Mouse (Mus musculus): ENCODE measurements around the gene Cdkn2c. TPM values are rescaled to one million over a fixed set of nuclear protein-coding genes. Genes with fewer than 3 reads are reported as not detected.

Cdkn2c gene
- polyA plus RNA-seq, 1 experiment = 13.1 TPM

- no peak for TF ChIP-seq POLR2A (IDR thresholded peaks at IDR 0.05; ENCODE audit: borderline replicate concordance, extremely low read depth, low read depth, low read length)
- no peak for TF ChIP-seq CTCF (IDR thresholded peaks at IDR 0.05; ENCODE audit: insufficient read depth, low read length)
- no peak for DNase-seq
- no peak overlapping the region for H3K4me3 ChIP-seq (replicated peaks; ENCODE audit: extremely low read depth, low read depth, low read length)
- no peaks in the 10 kb centered on the region; the same call in 1 of the 2 replicates for H3K4me1 ChIP-seq (ENCODE audit: control insufficient read depth, insufficient read depth, low read length)
- 70% methylated on average over 1 of the region's 1 CpGs for WGBS
Measured at GRCm38 (mm10) chr4:109671941-109672340, 5.0 kb upstream of the Cdkn2c start.

DNA sequence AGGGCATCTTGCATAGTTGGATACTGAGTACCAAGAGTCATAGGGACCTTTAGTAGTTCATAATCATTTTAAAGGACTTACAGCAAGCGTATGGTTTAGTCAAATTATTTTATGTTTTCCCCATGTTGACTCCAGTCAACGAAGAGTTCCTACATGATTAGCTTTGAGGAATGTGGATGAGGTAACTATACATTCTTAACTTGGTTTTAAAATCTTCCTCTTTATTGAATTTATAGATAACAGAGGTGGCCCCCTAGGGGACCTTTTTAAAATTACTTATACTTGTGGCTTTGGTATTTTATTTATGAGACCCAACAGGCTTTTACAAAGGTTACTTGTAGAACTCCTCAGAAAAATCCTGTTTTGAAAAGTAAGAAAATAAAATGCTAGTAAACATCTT is 3.2 kb upstream of the Cdkn2c start:
- DNase-seq = no peak
- no peak for TF ChIP-seq CTCF (IDR thresholded peaks at IDR 0.05; ENCODE audit: insufficient read depth, low read length)
- TF ChIP-seq POLR2A (IDR thresholded peaks at IDR 0.05; ENCODE audit: borderline replicate concordance, extremely low read depth, low read depth, low read length) = no peak
- Histone ChIP-seq H3K4me1 (ENCODE audit: control insufficient read depth, insufficient read depth, low read length) (no peaks in the 10 kb centered on the region; the same call in 1 of the 2 replicates), H3K4me3 (replicated peaks; ENCODE audit: extremely low read depth, low read depth, low read length) (no peak overlapping the region)
- 42% methylated on average over 2 of the region's 2 CpGs for WGBS

DNA sequence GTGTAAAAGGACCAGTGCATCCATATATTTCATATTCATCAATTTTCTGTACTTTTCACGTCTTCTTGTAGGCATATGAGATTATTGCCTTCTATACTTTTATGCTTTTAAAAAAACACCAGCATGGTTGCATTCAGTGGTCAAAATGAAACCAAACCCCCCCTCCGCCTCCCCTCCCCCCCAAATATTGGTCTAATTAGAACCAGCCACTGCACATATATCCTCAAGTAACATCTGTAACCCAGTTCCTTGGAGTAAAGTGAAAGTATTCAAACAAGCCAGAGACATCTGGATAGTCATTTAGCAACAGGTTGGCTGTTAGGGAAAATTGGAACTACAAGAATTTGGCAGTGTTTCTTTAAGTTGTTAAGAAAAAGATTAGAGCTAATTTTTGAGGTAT is 529 bp upstream of the Cdkn2c start:
- 49% methylated on average over 2 of the region's 2 CpGs for WGBS
- H3K4me3 ChIP-seq (replicated peaks; ENCODE audit: extremely low read depth, low read depth, low read length) = no peak overlapping the region
- no peak for TF ChIP-seq CTCF (IDR thresholded peaks at IDR 0.05; ENCODE audit: insufficient read depth, low read length)
- no peak for TF ChIP-seq POLR2A (IDR thresholded peaks at IDR 0.05; ENCODE audit: borderline replicate concordance, extremely low read depth, low read depth, low read length)
- peaks cover 3% of the 10 kb centered on the region for H3K4me1 ChIP-seq (ENCODE audit: control insufficient read depth, insufficient read depth, low read length)
- DNase-seq = no peak

GRCm38 (mm10) chr4:109665982-109666460 is 968 bp downstream of the Cdkn2c start:
- TF ChIP-seq CTCF (IDR thresholded peaks at IDR 0.05; ENCODE audit: insufficient read depth, low read length) = no peak
- TF ChIP-seq POLR2A (IDR thresholded peaks at IDR 0.05; ENCODE audit: borderline replicate concordance, extremely low read depth, low read depth, low read length) = no peak
- H3K4me1 ChIP-seq (ENCODE audit: control insufficient read depth, insufficient read depth, low read length) = peaks cover 3% of the 10 kb centered on the region
- H3K4me3 ChIP-seq (replicated peaks; ENCODE audit: extremely low read depth, low read depth, low read length) = peak overlapping the region; percentile 68
- DNase-seq = peak; percentile 75
- under 1% methylated on average over 49 of the region's 49 CpGs for WGBS

DNA sequence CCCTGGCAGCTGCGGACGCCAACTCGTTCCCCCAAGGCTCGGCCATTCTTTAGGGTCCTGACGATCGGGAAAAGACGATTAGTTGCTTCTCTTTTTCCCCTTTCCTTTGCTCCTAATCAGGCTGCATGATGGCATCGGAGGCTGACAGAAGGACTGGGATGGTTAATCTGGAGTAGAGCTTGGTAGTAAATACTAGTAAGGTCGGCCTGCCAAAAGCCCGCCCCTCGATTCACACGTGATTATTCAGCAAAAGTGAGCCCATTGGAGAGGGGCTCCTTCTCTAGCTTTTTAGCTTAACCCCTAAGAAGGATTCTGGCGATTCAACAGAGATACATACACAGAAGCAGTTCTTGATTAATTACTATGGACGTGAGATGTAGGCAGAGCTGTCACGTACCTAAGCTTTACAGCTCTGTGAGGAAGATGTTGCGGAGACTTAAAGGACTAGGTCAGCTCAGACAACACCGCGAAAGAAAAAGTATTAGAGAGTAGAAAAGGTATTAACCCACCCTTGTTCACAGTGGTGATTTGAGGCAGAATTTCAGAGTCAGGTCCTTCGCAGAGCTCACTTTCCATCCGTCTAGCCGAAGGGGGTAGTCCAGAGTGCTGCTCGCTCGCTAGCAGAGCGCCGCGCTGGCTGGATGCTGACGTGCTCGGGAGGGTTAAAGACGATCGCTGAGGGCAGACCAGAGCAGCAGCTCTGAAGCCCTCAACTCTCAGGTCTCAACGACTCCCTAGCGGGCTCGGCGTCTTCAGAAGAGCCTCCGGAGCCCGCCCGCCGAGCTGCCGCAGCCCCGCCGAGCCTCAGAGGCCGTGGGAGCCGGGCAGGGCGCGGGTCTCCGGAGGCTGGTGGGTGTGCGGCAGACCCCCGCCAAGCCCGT is 1.6 kb downstream of the Cdkn2c start:
- WGBS = under 1% methylated on average over 47 of the region's 49 CpGs
- Histone ChIP-seq H3K4me3 (replicated peaks; ENCODE audit: extremely low read depth, low read depth, low read length) (peak overlapping the region; percentile 68), H3K4me1 (ENCODE audit: control insufficient read depth, insufficient read depth, low read length) (peaks cover 3% of the 10 kb centered on the region)
- peak; percentile 63 for DNase-seq
- TF ChIP-seq CTCF (IDR thresholded peaks at IDR 0.05; ENCODE audit: insufficient read depth, low read length) (no peak), POLR2A (IDR thresholded peaks at IDR 0.05; ENCODE audit: borderline replicate concordance, extremely low read depth, low read depth, low read length) (no peak)

DNA sequence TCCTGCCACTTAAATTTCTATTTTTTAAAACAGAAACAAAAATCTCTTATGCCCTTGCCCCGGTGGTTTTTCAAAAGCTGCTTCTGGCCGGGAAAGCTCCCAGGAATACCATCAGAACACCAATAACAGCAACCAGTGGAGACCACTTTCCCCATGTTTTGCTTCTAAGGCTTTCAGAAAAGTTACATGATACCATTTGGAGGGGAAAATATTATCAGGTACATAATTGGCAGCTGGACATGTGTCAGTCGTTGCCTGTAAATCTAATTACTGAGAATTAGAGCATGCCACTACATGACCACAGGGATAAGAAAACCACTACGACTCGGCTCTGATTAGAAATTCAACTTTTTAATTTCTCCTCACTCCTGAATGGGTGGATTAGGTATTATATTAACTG is 2.9 kb downstream of the Cdkn2c start:
- peak overlapping the region; percentile 68 for H3K4me3 ChIP-seq (replicated peaks; ENCODE audit: extremely low read depth, low read depth, low read length)
- no peak for DNase-seq

DNA sequence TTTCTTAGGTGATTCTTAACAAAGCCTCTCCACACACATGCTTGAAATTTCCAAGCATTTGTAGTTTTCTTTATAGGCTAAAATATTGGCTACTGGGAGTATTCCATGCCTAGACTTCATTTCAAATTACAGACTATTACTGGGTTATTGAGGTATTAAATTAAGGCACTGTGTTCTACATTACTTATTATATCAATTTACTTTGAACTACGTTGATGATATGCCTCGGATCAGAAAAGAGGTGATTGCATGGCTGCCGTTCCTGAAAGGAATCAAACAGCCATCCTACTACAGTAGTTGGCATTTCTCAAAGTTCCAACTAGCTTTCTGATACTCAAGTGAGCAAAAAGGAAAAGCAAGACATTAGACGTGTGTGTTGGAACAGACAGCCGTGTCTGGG is 4.7 kb downstream of the Cdkn2c start:
- TF ChIP-seq CTCF (IDR thresholded peaks at IDR 0.05; ENCODE audit: insufficient read depth, low read length) = no peak
- TF ChIP-seq POLR2A (IDR thresholded peaks at IDR 0.05; ENCODE audit: borderline replicate concordance, extremely low read depth, low read depth, low read length) = no peak
- WGBS = 73% methylated on average over 5 of the region's 5 CpGs

More for the DNA sequence above, 2.9 kb downstream of the Cdkn2c start:
- no peak for TF ChIP-seq CTCF (IDR thresholded peaks at IDR 0.05; ENCODE audit: insufficient read depth, low read length)
- TF ChIP-seq POLR2A (IDR thresholded peaks at IDR 0.05; ENCODE audit: borderline replicate concordance, extremely low read depth, low read depth, low read length) = no peak
- H3K4me1 ChIP-seq (ENCODE audit: control insufficient read depth, insufficient read depth, low read length) = peaks cover 3% of the 10 kb centered on the region
- 33% methylated on average over 5 of the region's 5 CpGs for WGBS

GRCm38 (mm10) chr4:109661183-109661582 is 5.8 kb downstream of the Cdkn2c start:
- TF ChIP-seq POLR2A (IDR thresholded peaks at IDR 0.05; ENCODE audit: borderline replicate concordance, extremely low read depth, low read depth, low read length) (no peak), CTCF (IDR thresholded peaks at IDR 0.05; ENCODE audit: insufficient read depth, low read length) (no peak)
- no peak overlapping the region for H3K4me3 ChIP-seq (replicated peaks; ENCODE audit: extremely low read depth, low read depth, low read length)
- 76% methylated on average over 5 of the region's 5 CpGs for WGBS
- H3K4me1 ChIP-seq (ENCODE audit: control insufficient read depth, insufficient read depth, low read length) = peaks cover 3% of the 10 kb centered on the region
- no peak for DNase-seq

More for the DNA sequence above, 4.7 kb downstream of the Cdkn2c start:
- peaks cover 3% of the 10 kb centered on the region for H3K4me1 ChIP-seq (ENCODE audit: control insufficient read depth, insufficient read depth, low read length)
- no peak for DNase-seq
- no peak overlapping the region for H3K4me3 ChIP-seq (replicated peaks; ENCODE audit: extremely low read depth, low read depth, low read length)

DNA sequence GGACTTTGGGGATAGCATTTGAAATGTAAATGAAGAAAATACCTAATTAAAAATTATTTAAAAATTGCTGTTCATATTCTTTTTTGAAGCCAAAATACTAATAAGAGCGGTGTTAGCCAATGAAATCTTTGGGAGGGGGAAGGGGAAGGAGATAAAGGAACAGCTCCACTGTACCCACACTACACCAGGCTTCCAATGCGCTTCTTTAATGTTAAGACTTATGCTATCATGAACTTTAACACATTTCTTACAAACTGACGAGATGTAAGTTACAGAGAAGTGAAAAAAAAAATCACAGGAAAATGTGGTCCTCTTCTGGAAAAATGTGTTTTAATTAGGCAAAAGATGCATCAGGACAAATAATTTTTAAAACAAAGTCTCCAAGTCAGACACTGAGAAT is 6.4 kb downstream of the Cdkn2c start:
- DNase-seq = no peak
- no peak for TF ChIP-seq CTCF (IDR thresholded peaks at IDR 0.05; ENCODE audit: insufficient read depth, low read length)
- peaks cover 3% of the 10 kb centered on the region for H3K4me1 ChIP-seq (ENCODE audit: control insufficient read depth, insufficient read depth, low read length)
- no peak overlapping the region for H3K4me3 ChIP-seq (replicated peaks; ENCODE audit: extremely low read depth, low read depth, low read length)
- WGBS = 96% methylated on average over 3 of the region's 3 CpGs

- Histone ChIP-seq H3K4me1 (ENCODE audit: control insufficient read depth, insufficient read depth, low read length) (peaks cover 3% of the 10 kb centered on the region), H3K4me3 (replicated peaks; ENCODE audit: extremely low read depth, low read depth, low read length) (no peak overlapping the region)
- TF ChIP-seq POLR2A (IDR thresholded peaks at IDR 0.05; ENCODE audit: borderline replicate concordance, extremely low read depth, low read depth, low read length) (no peak), CTCF (IDR thresholded peaks at IDR 0.05; ENCODE audit: insufficient read depth, low read length) (no peak)
- no peak for DNase-seq
- 87% methylated on average over 2 of the region's 2 CpGs for WGBS
Measured at GRCm38 (mm10) chr4:109659571-109659970, 7.4 kb downstream of the Cdkn2c start.
